In genomic region chr3:121737901-121738300, GRCm38 (mm10) we compare ENCODE assay signal across 16 mouse cellular contexts. TPM values are rescaled to one million over a fixed set of nuclear protein-coding genes. Genes with fewer than 3 reads are reported as not detected.
"Had no signal": no experiment of that assay in that cellular context is flagged by ENCODE, and none has a peak within 500 bp of the region (broad histone marks: within the 10 kb centered on the region; RNA-seq: fewer than 3 reads in every experiment).

No protein-coding gene starts in this region.

- H3K27me3 ChIP-seq: kidney, embryonic 15.5 days; liver, embryonic 13.5 days; midbrain, embryonic 13.5 days; stomach, embryonic 15.5 days had no signal

- DNase-seq: layer of hippocampus, postnatal 36 days; liver, embryonic 13.5 days; right cerebral cortex, postnatal 25 days; spleen, adult 18-20 months; thymus, adult 18-20 months had no signal

- H3K27ac ChIP-seq: kidney, embryonic 15.5 days; left cerebral cortex, adult 2 months; liver, embryonic 13.5 days; midbrain, embryonic 10.5 days; midbrain, embryonic 13.5 days; stomach, embryonic 15.5 days had no signal

- H3K4me2 ChIP-seq: kidney, embryonic 15.5 days; liver, embryonic 13.5 days; lung, embryonic 14.5 days; midbrain, embryonic 13.5 days; stomach, embryonic 15.5 days had no signal

- H3K9me3 ChIP-seq: kidney, embryonic 15.5 days; liver, embryonic 13.5 days; midbrain, embryonic 10.5 days; midbrain, embryonic 13.5 days; stomach, embryonic 15.5 days had no signal

- H3K36me3 ChIP-seq: liver, embryonic 13.5 days had no signal

- ATAC-seq: lung, postnatal 0 days; midbrain, embryonic 13.5 days; midbrain, embryonic 16.5 days had no signal

- H3K4me3 ChIP-seq: kidney, embryonic 15.5 days; left cerebral cortex, adult 2 months; liver, embryonic 13.5 days; megakaryocyte, embryonic 14.5 days; midbrain, embryonic 10.5 days; midbrain, embryonic 13.5 days; myocyte; stomach, embryonic 15.5 days had no signal

- H3K9ac ChIP-seq: kidney, embryonic 15.5 days; liver, embryonic 13.5 days; lung, embryonic 14.5 days; midbrain, embryonic 13.5 days; stomach, embryonic 15.5 days had no signal

RNA-seq across cellular contexts. Expression of gene F3, which starts 14.6 kb away (rescaled TPM):
- total RNA-seq: monocyte, adult 5-6 weeks had no signal
